Mouse (Mus musculus): ENCODE data around the gene Msrb2.

Msrb2 gene

DNA sequence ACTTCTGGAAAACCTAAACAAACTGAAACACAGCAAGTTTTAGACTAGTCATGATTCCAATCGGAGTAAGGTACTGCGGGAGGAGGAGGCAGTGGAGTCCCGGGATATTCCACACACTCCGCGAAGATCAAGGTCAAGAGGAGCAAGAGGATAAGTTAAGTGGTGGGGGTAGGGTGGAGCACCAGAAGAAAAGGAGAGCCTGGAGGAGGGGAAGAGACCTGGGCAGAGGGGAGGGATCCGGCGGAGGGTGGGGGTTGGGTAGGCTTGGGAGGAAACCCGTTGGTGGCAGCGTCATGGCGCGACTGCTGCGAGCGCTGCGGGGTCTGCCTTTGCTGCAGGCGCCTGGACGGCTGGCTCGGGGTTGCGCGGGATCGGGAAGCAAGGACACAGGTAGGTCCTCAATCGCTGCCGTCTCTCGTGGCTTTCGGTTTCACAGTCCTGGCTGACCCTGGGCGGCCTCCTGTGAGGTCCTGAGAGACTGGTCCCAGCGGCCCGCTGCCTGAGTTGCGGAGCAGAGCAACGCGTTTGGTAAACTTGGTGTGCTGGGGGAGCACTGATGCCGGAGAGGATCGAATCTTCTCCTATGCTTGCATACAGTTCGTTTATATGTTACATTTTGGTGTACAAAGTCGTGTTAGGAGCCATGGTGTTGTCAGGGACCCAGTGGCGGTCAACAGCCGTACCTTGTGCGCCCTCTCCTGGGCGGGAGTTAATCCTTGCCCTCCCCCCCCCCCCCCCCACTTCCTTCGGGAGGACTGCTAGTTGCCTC, at the start of gene Msrb2:
Gene Msrb2 (plus strand): TSS at position 51 of the 769 bp plus-strand sequence.
- DNase-seq (ENCODE audit: low spot score), result peak; percentile 86

DNA sequence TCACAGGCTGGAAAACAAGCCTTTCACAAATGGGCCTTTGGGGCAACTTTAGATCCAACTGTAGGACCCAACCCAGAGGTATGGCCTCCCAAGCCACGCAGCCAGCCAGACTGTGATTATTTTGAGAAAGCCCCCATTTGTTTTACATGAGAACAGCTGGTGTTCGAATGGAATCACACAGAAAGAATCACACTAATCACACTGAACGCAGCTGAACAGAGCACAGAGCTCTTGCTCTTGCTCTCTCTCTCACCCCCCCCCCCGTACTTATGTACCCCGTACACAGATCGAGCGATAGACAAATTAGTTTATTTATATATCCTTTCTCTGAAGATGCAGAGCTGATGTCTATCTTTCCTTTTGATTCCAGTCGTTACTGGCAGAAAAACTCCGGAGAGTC, 48.8 kb upstream of the Msrb2 start:
- no peak for DNase-seq (ENCODE audit: low spot score)

DNA sequence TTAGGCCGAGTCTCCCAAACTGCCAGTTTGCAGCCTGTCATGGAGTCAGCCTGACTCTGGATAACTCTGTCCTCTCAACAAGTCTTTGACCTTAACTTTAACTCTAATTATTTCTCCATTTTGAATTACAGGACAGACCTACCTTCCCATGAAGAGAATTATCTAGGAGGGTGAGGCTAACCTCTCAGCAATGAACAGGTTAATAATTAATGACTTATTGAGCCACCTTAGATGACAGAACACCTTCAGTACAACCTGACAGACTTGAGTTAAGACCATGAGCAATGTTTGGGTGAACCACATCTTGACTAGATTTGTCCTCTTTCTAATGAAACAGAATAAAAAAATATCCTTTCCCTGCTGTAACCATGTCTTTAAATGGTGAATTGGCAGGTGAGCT, 44.9 kb upstream of the Msrb2 start:
- DNase-seq (ENCODE audit: low spot score), result no peak

DNA sequence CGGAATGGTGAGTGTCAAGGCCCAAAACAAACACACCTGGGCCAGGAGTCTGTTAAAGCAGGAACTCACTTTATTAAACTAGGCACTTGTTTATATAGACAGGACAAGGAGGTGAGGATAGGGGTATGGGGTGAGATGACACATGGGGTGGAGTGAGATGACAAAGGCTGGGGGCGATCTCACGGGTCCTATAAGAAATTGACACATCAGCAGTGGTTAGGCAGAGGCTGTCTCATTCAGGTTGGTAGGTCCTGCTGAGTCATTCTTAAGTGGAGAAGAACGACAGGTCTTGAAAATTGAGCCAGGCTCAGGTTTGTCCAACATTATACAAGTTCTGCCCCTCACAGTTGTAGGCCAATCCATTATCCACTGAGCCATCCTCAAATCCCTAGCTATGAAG, 43.4 kb upstream of the Msrb2 start:
- no peak for DNase-seq (ENCODE audit: low spot score)

DNA sequence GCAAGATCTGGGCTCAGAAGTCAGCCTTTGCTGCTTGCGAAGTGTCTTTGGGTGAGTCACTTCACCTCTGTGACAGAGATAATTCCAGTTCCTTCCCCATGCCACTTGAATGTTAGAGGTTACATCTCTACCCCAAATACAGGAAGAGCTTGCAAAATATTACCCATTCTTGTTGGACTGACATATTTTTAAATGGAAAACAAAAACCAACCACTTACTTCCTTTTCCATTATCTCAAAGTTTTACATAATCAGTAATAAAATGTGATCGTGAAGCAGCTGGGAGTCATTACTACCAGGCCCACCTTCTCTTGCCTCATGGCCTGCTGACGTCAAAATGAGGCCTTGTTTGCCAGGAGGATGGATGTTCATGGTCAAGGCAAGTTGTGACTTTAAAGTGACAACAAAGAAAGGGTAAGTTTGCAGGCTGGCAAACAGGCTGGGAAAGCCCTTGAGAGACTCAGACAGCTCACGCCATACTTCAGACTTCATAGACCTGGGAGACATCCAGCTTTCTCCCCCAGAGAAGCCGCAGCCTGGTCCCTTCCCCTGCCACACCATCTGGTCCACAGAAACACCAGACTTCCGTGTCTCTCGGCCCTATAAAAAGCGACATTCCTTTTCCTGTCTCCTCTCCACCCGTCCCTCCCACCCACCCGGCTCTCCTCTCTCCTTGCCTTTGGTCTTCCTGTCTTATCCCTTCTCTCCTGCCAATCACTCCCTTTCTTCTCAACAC, 27.2 kb upstream of the Msrb2 start:
- DNase-seq (ENCODE audit: low spot score), result no peak

DNA sequence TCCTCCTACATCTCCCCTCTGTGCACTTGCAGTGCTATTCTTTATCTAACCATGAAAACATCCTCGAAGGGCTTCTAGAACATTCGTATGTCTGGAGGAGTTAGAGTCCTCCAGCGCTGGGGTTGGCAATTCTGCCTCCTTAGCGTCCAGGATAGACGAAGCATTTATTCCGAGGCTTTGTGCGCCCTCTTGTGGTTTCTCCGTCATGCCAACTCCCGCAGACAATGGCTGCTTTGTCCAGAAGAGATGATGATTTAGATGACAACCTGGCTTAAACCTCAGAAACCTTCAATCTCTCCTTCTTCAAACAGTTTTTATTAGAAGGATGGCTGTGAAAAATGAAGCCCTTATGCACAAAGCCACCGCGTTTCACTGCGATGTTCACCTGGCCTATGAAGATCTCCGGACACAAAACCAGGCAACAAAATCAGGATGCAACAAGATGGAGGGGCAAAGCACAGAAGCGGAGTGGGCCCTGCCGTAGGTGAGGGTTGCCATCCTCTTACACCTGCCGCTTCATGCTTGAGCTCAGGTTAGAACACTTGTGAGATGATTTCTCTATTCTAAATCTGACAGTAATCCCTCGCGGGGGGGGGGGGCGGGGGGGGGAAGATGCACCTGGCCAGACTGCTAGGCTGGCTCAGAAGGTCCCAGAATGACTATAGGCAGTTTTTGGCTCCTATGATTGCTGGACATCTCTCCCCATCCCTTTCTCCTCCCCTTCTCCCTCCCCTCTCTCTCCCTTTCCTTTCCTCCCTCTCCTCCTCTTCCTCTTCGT, 26.4 kb upstream of the Msrb2 start:
- peak; percentile 93 for DNase-seq (ENCODE audit: low spot score)

DNA sequence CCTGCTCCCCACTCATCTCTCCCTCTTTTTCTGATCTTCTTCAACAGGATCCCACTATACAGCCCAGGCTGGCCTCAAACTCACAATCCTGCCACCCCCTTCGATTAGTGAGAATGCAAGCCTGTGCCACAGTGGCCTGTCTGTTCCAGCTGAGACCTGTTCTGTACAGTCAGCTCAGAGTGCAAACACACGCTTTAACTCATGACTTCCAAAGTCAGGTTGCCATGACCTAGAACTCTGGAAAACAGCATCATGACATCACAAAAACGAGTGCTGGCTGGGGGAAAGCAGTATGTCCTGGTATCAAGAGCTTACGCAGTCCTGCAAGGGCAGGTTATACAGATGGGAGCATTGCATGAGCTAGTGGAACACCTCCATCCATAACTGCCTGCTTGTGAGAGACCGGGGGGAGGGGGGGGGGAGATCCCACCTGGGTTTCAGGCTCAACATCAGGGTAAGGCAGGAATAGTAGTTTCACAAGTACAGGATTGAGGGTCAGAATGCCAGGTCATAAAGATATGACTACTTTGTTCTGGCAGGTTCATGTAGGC, 25.8 kb upstream of the Msrb2 start:
- no peak for DNase-seq (ENCODE audit: low spot score)

DNA sequence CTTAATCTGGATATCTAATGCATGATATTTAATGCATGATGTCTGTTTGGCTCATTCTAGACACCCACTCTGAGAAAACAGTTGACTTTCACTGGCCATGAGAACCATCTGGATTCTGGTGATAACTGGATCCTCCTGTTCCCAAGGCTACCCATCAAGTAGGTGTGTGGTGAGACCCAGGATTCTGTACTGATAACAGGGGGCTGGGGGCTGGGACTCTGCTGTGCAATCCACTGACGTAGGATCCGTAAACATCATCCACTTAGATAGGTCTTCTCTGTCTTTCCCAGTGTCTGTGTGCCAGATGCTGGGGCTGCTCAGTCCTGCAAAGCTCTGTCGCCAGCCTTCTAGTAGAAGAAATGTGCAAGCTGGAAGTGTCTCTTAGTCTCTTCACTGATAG, 22.8 kb upstream of the Msrb2 start:
- no peak for DNase-seq (ENCODE audit: low spot score)

DNA sequence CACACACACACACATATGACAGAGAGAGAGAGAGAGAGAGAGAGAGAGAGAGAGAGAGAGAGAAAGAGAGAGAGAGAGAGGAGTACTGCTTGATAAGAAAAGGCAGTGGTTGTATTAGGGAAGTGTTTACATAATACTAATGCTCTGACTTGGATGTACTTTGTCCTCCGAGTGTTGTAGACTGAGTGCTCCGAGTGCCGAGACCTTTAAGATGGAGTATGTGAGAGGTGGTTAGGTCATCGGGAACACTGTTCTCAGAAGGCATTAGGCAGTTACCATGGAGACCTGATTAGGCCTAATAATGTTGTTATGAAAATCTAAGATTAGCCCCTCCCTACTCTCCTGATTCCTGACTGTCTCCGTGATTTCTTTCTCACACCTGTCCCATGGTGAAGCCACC, 21.1 kb upstream of the Msrb2 start:
- no peak for DNase-seq (ENCODE audit: low spot score)

DNA sequence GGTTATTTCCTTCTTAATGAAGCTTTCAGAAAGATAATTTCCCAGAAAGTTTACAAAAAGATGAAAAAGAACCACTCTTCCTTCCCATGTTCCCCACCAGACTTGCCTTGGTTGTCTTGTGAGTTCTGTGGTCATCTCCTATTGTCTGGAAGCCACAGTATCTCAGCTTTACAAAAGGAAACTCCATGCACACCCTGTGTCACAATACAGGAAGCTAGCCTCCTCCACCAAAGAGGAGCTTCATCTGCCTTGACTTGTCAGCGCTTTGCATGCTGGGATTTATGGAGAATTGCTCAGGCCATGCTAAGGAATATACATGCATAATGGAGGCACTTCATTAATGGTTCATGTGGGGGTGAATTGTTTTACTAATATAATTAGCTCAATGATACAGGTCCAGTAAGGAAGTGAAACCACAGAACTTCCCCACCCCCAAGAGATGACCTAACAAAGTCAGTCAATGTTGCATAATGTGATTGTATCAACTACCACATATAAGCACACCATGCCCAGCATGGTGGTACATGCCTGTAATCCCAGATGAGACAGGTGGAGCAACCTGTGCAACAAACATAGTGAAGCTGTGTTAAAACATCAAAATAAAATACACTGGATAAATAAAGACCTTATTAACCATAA, 19.5 kb upstream of the Msrb2 start:
- no peak for DNase-seq (ENCODE audit: low spot score)

DNA sequence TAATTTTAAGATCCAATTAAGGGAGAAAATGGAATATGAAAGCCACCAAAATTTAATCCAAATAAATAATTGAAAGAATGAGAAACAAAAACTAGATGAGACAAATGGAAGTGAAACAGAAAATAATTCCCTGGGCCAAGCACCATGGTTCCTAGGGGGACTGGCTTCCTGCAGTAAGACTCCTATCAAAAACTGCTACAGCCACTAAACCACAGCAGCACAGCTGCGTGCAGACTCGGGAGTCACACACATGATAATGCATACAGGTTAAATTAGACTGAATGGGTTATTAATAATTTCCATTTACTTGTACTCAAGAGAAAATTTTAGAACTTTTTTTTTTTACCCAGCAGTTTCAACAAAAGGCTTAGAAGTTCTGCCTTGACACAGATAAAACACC, 18.1 kb upstream of the Msrb2 start:
- no peak for DNase-seq (ENCODE audit: low spot score)

DNA sequence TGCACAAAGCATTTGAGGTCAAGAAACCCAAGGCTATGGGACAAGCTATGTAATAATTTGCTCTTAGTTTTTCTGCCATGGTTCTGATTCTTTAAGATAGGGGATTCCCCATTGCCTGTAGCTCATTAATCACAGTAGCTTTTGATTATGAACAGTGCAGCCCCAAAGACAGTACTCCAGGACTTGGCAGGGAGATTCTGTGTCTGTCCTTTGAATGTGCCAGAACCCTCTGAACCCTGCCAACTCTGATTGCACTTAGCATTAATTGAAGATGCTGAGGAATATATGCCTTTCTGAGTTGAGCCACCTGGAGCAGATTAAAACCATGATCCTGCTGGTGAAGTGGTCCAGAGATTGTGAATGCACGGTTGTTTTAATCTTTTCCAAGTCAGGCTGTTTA, 8.4 kb upstream of the Msrb2 start:
- no peak for DNase-seq (ENCODE audit: low spot score)

DNA sequence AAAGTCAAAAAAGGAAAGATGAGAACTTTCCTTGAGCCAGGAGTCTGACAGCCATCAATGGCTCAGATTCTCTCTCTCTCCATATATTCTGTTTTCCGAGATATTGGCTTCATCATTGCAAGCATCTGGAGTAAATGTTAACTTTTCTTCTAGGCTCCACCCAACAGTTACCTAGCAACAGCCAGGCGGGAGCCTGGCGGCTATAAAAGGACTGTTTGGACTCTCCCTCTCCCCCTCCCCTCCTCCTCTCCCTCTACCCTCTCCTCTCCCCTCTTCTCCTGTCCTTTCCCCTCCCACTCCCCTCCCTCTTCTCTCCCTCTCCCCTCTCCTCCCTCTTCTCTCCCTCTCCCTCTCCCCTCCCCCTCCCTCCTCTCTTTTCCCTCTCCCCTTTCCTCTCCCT, 4.8 kb upstream of the Msrb2 start:
- peak; percentile 71 for DNase-seq (ENCODE audit: low spot score)

DNA sequence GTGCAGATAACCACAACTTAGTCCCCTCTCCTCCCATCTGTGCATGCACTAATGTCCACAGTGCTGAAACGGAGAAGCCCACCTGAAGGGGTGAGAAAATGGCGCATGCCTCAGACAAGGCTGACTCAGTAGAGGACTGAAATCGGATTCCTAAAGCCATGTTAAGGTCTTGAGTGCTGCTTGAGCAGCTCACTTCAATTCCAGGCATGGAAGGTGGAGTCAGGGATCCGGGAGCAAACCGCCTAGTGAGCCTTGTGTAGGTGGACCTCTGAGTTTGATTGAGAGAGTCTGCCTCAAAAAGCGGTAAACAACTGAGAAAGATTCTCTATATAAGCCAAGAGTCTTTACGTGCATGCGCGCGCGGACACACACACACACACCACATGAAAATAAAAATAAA, 4.1 kb upstream of the Msrb2 start:
- no peak for DNase-seq (ENCODE audit: low spot score)

DNA sequence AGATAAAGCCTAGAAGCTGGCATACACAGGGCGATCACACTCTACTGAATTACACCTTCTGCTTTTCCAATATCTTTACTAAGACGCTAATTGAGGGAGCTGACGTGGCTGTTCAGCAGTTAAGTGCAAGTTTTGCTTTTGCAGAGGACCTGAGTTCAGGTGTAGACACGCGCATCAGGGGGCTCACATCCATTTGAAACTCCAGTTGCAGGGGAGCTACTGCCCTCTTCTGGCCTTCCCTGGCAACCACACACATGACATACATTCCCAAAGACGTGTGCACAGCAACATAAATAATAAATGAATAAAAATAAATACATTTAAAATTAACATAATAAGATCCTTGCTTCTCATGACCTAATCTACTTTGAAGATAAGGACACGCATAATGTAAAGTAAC, 2.5 kb downstream of the Msrb2 start:
- DNase-seq (ENCODE audit: low spot score), result no peak

DNA sequence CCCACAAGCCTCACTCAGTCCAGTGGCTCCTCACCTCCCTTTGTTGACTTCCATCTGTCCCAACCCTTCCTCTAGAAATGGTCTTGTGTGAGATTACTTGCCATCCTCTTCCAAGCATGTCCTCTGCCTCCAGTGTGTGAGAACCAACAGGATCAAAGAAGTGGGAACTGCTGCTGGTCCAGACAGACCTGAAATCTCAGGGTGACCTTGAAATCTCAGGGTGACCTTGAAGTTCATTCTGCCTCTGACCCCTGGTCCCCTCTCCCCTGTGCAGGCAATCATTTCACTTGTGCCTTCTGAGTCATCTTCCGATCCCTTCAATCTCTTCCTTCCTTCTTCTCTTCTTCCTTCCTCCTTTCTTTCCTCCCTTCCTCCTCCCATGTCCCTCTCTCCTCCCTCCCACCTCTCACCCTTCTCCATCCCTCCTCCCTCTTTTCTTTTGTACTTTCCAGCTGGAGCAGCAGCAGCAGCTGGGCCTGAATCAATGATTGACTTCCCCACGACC, 9.3 kb downstream of the Msrb2 start:
- DNase-seq (ENCODE audit: low spot score), result no peak

DNA sequence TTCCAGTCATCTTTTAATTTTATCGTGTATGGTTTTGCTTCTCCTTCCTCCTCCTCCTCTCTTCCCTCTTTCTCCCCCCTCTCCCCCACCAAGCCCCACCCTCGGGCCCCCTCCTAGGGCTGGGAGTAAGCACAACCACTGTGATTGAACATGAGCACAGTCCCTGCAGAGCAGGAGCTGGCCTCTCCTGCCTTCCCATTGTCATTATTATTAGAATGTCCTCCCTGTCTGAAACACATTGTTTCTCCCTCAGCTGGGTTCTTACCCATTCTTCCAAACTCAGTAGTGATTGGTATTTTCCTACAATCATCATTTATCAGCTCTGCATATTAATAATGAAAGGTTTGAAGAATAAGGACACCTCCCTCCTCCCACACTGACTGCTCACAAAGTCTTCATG, 9.7 kb downstream of the Msrb2 start:
- no peak for DNase-seq (ENCODE audit: low spot score)

DNA sequence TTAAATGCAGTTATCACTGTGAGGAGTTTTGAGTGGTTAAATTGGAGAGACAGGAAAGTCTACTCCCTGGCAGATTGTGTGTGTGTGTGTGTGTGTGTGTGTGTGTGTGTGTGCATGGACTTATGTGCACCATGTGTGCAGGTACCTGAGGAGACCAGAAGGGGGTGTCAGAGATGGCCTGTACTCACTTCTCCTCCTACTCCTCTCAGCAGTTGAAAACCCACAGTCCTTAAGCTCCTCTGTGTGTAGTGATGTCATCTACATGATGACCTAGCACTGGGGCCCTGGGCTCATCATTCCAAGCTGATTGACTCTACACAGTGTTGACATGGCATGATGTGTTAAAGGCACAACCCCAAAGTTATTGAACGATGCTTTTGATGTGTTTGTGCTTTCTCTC, 11.0 kb downstream of the Msrb2 start:
- DNase-seq (ENCODE audit: low spot score), result no peak

DNA sequence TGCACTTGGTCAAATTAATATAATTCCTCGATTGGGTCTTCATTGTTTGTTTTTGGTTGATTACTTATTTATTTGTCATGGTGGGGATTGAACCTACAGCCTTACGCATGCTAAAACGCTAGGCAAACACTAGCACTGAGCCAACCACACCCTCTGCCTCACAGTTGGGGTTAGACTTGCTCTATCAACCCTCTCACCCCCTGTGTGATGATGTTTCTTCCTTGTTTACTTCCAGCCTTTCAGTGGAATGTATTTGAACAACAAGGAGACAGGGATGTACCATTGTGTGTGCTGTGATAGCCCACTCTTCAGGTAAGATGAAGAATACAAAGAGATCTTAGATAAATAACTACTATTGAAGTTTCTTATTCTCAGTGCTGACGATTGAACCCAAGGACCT, 11.8 kb downstream of the Msrb2 start:
- no peak for DNase-seq (ENCODE audit: low spot score)

DNA sequence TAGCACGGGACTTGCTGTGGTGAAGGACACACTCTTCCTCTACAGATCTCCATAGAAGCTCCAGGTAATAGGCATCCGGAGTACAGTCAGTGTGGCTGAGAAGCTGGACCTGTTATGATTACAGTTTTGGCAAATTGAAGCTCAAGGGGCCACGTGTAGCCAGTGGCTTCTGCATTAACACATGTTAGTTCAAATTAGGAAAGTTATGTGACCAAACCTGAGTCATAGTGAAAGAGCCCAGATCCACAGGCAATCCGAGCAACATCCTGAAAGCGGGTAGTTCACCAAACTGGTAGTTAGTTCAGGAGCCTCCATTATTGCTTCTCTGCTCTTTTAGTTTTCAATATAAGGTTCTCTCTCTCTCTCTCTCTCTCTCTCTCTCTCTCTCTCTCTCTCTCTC, 14.5 kb downstream of the Msrb2 start:
- DNase-seq (ENCODE audit: low spot score), result no peak

DNA sequence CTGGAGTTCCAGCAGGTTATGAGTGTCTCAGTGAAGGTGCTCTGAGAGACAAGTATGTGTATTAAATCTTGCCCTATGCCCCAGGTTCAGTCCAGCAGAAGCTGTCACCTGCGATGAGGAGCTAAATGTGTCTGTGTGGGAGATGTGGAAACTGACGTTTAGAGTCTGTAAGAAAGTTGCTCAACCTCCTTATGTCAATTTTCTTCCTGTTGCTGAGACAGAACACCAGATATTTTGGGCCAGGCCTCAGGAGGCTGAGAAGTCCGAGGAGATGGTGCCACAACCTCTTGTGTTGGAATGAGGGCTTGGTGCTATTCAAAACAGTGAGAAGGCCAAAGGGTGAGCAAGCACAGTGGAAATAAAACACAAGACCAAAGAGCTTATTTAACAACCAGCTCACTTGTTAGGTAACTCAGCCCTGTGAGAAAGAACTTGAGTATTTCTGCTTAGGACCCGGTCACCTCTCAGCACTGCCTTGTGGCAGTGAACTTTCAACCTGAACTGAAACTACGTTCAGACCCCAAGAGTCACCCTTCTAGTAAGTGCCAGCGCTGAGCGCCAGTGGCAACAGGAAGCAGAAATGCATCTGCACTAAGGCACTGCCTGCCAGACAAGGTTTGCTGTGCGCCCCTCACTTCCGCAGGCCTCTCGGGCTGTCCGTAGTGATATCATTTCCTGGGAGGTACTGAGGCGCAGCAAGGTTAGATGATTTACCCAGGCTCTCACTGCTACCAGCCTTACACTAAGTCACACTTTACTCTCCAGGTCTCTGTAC, 17.3 kb downstream of the Msrb2 start:
- no peak for DNase-seq (ENCODE audit: low spot score)

Measured in embryo, embryonic 10.5 days (tissue).